Mouse (Mus musculus): Measurements from ENCODE around the gene Sept8.

- TF ChIP-seq POLR2A (IDR thresholded peaks at IDR 0.05; ENCODE audit: low read depth, low read length) (no peak), CTCF (IDR thresholded peaks at IDR 0.05; ENCODE audit: extremely low read depth, insufficient read depth, insufficient read length, insufficient replicate concordance) (no peak)
Observed at GRCm38 (mm10) chr11:53493243-53493955, 25.7 kb upstream of the Sept8 start.

Measured in spleen, adult 2 months (tissue).